Mouse (Mus musculus) MN1 (cell line): ENCODE results near the gene Gm10160.

Experiments used
- DNase-seq: peaks from one replicate; pipeline ENCODE4 v3.0.0-alpha.2; 2016; ENCODE audit warnings: low spot score

The Gm10160 gene

GRCm38 (mm10) chr7:81827806-81828667 is 27.6 kb downstream of the Gm10160 start:
- DNase-seq = peak; percentile 27

GRCm38 (mm10) chr7:81825381-81825780 is 30.2 kb downstream of the Gm10160 start:
- no peak for DNase-seq

- no peak for DNase-seq
Measured at GRCm38 (mm10) chr7:81824906-81825305, 30.7 kb downstream of the Gm10160 start.

- DNase-seq = no peak
Measured at GRCm38 (mm10) chr7:81806067-81806466, 49.5 kb downstream of the Gm10160 start.
